Mouse (Mus musculus) cerebellum, adult 11-12 months (tissue): Measurements from ENCODE around the gene Krt82.

Experiments used
- DNase-seq: peaks from one replicate; pipeline ENCODE4 v3.0.0; 2022

Krt82 gene

DNA sequence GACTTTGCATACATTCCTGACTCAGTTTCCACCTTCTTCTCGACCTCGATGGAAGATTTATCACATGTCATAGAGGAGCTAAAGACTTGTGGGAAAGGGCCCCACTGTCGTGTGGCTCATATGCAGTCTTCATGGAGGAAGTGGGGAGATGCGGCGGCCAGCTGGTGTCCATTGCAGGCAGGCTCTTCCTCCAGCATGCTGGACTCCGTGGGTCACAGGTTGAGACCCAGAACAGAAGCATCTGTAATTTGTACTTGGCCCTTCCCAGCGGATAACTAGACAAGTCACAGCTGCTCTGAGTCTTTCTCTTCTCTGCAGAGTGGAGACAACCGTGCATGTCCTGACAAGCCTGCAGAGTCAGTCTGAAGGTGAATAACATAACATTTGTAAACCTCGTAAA, 42.2 kb downstream of the Krt82 start:
- no peak for DNase-seq

DNA sequence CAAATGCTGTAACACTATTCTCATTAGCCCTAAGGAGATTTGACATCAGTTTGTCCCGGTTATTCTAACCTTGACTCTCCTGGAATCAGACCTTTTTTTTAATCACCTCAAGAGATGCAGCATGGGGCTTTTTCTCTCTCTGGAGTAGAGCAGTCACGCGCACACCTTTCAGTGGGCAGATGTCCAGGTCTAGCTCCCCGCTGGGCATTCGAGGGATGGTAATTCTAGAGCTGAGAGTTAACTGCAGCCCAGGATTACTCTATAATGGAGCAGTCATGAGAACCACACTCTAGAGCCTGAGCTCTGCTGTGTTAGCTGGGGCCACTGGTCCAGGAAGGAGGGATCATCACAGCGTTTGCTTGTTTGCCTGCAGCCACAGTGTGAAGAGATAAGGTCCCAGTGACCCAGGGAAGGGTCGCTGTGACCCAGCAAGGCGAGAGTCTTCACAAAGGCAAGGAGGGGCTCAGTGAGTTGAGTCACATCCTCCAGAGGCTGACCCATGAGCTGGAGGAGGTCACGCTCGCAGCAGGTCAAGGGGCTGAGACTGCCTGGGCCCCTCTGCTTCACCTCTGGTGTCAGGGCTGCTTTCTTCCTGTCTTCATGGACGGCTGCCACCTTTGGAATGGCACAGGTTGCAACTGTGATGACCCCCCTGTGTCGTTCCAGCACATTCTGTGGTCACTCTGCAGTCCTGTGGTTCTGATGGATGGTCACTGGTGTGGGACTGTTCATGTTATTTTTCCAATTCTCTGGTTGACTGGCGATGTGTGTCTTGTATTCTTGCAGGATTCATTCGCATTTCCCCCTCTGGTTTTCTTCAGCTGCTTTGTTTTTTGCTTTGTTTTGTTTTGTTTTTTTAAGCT, 43.3 kb downstream of the Krt82 start:
- no peak for DNase-seq

DNA sequence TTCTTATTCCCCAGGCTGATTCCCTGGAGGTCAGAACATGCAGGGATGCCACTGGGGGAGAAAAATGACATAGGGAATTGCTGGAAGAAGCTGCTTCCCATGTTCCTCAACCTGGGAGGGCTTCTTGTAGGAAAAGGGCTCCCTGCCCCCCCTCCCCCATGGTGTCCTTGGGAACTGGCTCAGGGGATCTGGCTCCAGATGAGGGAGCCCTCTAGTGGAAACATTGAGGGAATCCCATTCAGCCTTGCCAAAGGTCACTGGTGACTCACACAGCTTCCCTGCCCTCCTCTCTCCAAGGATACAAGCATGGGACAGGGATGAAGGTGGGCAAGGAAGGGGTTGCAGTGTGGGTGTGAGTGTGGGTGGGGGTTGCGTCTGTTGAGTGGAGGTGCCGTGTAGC, 53.3 kb downstream of the Krt82 start:
- DNase-seq = no peak

DNA sequence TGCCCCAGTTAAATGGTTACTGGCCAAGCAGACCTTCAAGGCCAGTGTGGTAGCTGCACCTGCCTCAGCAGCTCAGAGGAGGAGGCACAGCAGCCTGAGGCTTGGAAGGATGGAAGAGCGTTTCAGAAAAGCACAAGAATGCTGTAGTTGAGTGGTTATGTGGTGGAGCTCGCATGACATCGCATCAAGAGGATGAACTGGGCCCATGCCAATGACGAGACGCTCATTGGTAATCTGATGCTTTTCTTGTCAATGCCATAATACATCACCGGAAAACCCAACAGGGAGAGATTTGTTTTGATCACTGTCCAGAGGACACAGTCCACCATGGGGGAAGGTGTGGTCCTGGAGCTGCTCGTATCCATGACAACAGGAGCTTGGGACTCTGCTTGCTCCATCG, 55.2 kb downstream of the Krt82 start:
- no peak for DNase-seq

DNA sequence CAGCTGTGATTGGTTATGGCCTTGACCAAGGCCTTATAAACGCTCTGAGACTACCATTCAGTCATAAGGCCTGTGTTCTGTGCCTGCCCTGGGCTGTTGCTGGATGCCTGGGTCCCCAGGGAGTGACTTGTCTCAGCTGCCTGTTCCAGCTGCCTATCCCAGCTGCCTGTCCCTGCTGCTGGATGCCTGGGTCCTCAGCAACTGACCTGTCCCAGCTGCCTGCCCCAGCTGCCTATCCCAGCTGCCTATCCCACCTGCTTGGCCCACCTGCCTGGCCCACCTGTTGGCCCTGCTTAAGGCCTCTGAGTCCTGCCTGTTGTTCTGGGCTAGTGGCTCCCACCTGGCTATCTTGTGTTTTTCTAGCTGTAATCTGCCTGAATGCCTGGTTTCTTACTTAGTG, 56.3 kb downstream of the Krt82 start:
- no peak for DNase-seq

DNA sequence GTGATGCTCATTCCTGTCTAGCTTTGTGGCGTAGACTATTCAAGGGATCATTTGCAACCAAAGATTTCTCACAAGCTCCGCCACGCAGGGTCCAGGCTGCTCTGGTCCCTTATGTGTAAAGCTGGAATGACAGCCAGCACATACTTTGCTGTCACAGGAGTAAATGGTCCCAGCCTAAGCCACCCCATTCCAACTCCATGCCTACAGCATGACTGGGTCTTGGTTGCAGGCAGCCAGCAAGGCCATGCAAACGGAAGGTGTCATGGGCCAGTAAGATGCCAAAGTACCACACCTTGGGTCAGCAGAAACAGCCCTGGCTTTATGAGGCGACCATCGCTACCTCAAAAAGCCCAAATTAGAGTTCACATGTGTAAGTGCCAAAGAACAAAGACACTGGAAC, 56.8 kb downstream of the Krt82 start:
- DNase-seq = no peak

DNA sequence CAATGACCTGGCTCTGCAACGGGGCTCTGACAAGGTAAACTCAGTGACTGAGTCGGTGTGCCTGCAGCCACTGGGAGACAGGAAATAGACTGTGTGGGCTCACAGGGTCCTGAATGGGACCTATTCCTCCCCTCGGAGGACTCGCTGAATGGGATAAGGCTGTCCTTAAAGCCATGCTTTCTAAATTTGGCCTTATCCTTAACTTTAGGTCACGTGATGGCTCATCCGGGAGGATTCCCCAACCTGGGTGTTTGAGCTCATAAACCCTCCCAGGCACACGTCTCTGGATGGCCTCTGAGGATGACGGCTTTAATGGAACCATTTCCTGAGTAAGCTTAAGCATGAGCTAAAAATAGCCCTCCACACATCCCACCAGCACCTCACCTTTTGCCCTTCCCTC, 57.7 kb downstream of the Krt82 start:
- no peak for DNase-seq

DNA sequence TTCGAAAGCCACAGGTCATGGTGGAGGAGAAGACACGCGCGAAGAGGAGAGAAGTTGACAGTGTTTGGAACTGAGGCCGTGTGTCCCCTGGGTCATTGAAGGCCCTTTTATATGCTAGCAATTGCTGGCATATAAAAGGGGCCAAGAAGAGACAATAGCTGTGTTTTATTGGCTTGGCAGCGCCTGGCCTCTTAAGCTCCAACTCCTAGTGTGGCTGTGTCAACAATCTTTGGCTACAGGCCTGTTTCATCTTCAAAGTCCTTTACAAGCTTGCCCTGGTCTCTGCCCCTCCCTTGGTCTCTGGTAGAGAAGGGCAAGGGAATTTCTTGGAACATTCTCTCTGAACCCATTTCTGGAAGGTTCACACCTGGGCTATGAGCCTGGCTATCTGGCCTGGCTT, 59.0 kb downstream of the Krt82 start, which contains the start of gene Krt83:
Krt83 (minus strand) TSS at position 82 of the 400 bp plus-strand sequence.
- DNase-seq = no peak
